Mouse (Mus musculus) MEL (cell line): ENCODE measurements around the gene Nudt16. TPM values are rescaled to one million over a fixed set of nuclear protein-coding genes. Genes with fewer than 3 reads are reported as not detected.

Experiments used
- DNase-seq: peaks from one replicate; pipeline ENCODE4 v3.0.0; 2011; ENCODE audit warnings: low read depth, low spot score
- H3K27ac ChIP-seq: 2 replicates; pipeline ENCODE4 v1.5.1; 2012; ENCODE audit warnings: low read depth, mild to moderate bottlenecking, control low read depth, low read length, moderate library complexity; ENCODE audit not compliant: control insufficient read depth
- H3K27me3 ChIP-seq, 2 experiments: fragments of 150-350 bp in 1 of 2; sonication (generic) in 1 of 2; 2 replicates each; pipeline ENCODE4 v1.6.1; 2012; ENCODE audit warnings: low read length in 2 of 2, mild to moderate bottlenecking in 2 of 2, improper control_type of control experiment in 1 of 2, moderate library complexity in 1 of 2; ENCODE audit not compliant: insufficient read depth in 2 of 2, control insufficient read depth in 1 of 2
- H3K36me3 ChIP-seq, 2 experiments: 2 replicates each; pipeline ENCODE4 v1.6.1; 2012 to 2014; ENCODE audit warnings: low read length in 2 of 2, improper control_type of control experiment in 1 of 2, inconsistent platforms in 1 of 2, mild to moderate bottlenecking in 1 of 2; ENCODE audit not compliant: insufficient read depth in 2 of 2, control insufficient read depth in 1 of 2
- H3K4me1 ChIP-seq, 2 experiments: fragments of 150-350 bp in 1 of 2; sonication (generic) in 1 of 2; 2 replicates each; pipeline ENCODE4 v1.6.1; 2012; ENCODE audit warnings: low read length in 2 of 2, improper control_type of control experiment in 1 of 2, mild to moderate bottlenecking in 1 of 2; ENCODE audit not compliant: insufficient read depth in 2 of 2, control insufficient read depth in 1 of 2
- H3K4me3 ChIP-seq, 2 experiments: fragments of 150-350 bp in 1 of 2; sonication (generic) in 1 of 2; 2 replicates each; pipeline ENCODE4 v1.5.1; 2012; ENCODE audit warnings: low read depth in 2 of 2, low read length in 2 of 2, mild to moderate bottlenecking in 2 of 2, moderate library complexity in 2 of 2, control low read depth in 1 of 2, improper control_type of control experiment in 1 of 2; ENCODE audit not compliant: control insufficient read depth in 1 of 2, insufficient read depth in 1 of 2
- H3K79me2 ChIP-seq: 2 replicates; pipeline ENCODE4 v1.6.1; 2012; ENCODE audit warnings: mild to moderate bottlenecking, low read length, moderate library complexity; ENCODE audit not compliant: control insufficient read depth, poor library complexity, insufficient read depth
- H3K9ac ChIP-seq: 2 replicates; pipeline ENCODE4 v1.6.1; 2012; ENCODE audit warnings: low read depth, mild to moderate bottlenecking, control low read depth, low read length, moderate library complexity; ENCODE audit not compliant: control insufficient read depth, poor library complexity, severe bottlenecking
- H3K9me3 ChIP-seq: fragments of 150-350 bp; sonication (generic); replicated peaks from 2 replicates; pipeline ENCODE4 v1.6.1; 2012; ENCODE audit warnings: mild to moderate bottlenecking, low read length, improper control_type of control experiment, moderate library complexity; ENCODE audit not compliant: insufficient read depth
- BHLHE40 ChIP-seq: IDR thresholded peaks from 2 replicates; pipeline ENCODE4 v1.6.1; 2012; ENCODE audit warnings: low read depth, mild to moderate bottlenecking, inconsistent platforms, low read length, improper control_type of control experiment, borderline replicate concordance
- CHD2 ChIP-seq: IDR thresholded peaks from 2 replicates; pipeline ENCODE4 v1.6.1; 2011; ENCODE audit warnings: low read length, improper control_type of control experiment
- CTCF ChIP-seq, 3 experiments: IDR thresholded peaks in 2 of 3; conservative IDR thresholded peaks in 1 of 3; 2 replicates each; pipeline ENCODE4 v1.5.1; 2011 to 2012; ENCODE audit warnings: low read length in 3 of 3, low read depth in 2 of 3, mild to moderate bottlenecking in 2 of 3, improper control_type of control experiment in 1 of 3, inconsistent platforms in 1 of 3, mixed read lengths in 1 of 3, moderate library complexity in 1 of 3; ENCODE audit not compliant: control insufficient read depth in 1 of 3, insufficient read depth in 1 of 3, poor library complexity in 1 of 3, severe bottlenecking in 1 of 3
- ELF1 ChIP-seq: IDR thresholded peaks from 2 replicates; pipeline ENCODE4 v1.6.1; 2014; ENCODE audit warnings: low read depth, mild to moderate bottlenecking, inconsistent platforms, low read length, improper control_type of control experiment, moderate library complexity
- GABPA ChIP-seq: IDR thresholded peaks from 2 replicates; pipeline ENCODE4 v1.6.1; 2012; ENCODE audit warnings: low read depth, mild to moderate bottlenecking, inconsistent platforms, low read length, improper control_type of control experiment, moderate library complexity
- HCFC1 ChIP-seq: IDR thresholded peaks from 2 replicates; pipeline ENCODE4 v1.6.1; 2012; ENCODE audit warnings: low read depth, mild to moderate bottlenecking, inconsistent platforms, low read length, improper control_type of control experiment, moderate library complexity
- KAT2A ChIP-seq: conservative IDR thresholded peaks from 2 replicates; pipeline ENCODE4 v1.6.1; 2012; ENCODE audit warnings: low read depth, low read length, improper control_type of control experiment, inconsistent platforms
- MAFK ChIP-seq: IDR thresholded peaks from 2 replicates; pipeline ENCODE4 v1.6.1; 2011; ENCODE audit warnings: low read depth, mild to moderate bottlenecking, low read length, improper control_type of control experiment, borderline replicate concordance
- MAX ChIP-seq: IDR thresholded peaks from 2 replicates; pipeline ENCODE4 v1.6.1; 2011; ENCODE audit warnings: low read length, improper control_type of control experiment
- MEF2A ChIP-seq: IDR thresholded peaks from 2 replicates; pipeline ENCODE4 v1.6.1; 2014; ENCODE audit warnings: low read depth, mild to moderate bottlenecking, inconsistent platforms, low read length, improper control_type of control experiment; ENCODE audit not compliant: poor library complexity, insufficient replicate concordance, severe bottlenecking; ENCODE audit errors: extremely low read depth
- MXI1 ChIP-seq: IDR thresholded peaks from 2 replicates; pipeline ENCODE4 v1.6.1; 2011; ENCODE audit warnings: mild to moderate bottlenecking, low read depth, low read length, improper control_type of control experiment
- MYC ChIP-seq: IDR thresholded peaks from 2 replicates; pipeline ENCODE4 v1.6.1; 2011; ENCODE audit warnings: low read depth, mild to moderate bottlenecking, low read length, improper control_type of control experiment, moderate library complexity
- NELFE ChIP-seq: IDR thresholded peaks from 2 replicates; pipeline ENCODE4 v1.6.1; 2011; ENCODE audit warnings: low read depth, low read length, improper control_type of control experiment
- NRF1 ChIP-seq: IDR thresholded peaks from 2 replicates; pipeline ENCODE4 v1.6.1; 2014; ENCODE audit warnings: low read depth, mild to moderate bottlenecking, inconsistent platforms, low read length, improper control_type of control experiment, moderate library complexity; ENCODE audit not compliant: poor library complexity, insufficient read depth, severe bottlenecking
- POLR2A ChIP-seq, 2 experiments: IDR thresholded peaks; 2 replicates each; pipeline ENCODE4 v1.6.1; 2011 to 2012; ENCODE audit warnings: low read length in 2 of 2, mild to moderate bottlenecking in 2 of 2, control low read depth in 1 of 2, improper control_type of control experiment in 1 of 2, low read depth in 1 of 2, moderate library complexity in 1 of 2; ENCODE audit not compliant: control insufficient read depth in 1 of 2, insufficient read depth in 1 of 2, poor library complexity in 1 of 2
- RAD21 ChIP-seq: IDR thresholded peaks from 2 replicates; pipeline ENCODE4 v1.6.1; 2011; ENCODE audit warnings: mild to moderate bottlenecking, low read depth, low read length, improper control_type of control experiment
- SIN3A ChIP-seq: IDR thresholded peaks from 2 replicates; pipeline ENCODE4 v1.6.1; 2012; ENCODE audit warnings: low read length, improper control_type of control experiment, inconsistent platforms
- SMC3 ChIP-seq: IDR thresholded peaks from 2 replicates; pipeline ENCODE4 v1.6.1; 2011; ENCODE audit warnings: low read depth, low read length, improper control_type of control experiment
- TAL1 ChIP-seq: IDR thresholded peaks from 2 replicates; pipeline ENCODE4 v1.6.1; 2012; ENCODE audit warnings: mild to moderate bottlenecking, inconsistent platforms, low read length, moderate library complexity, mixed read lengths
- TBP ChIP-seq: IDR thresholded peaks from 2 replicates; pipeline ENCODE4 v1.8.0; 2011; ENCODE audit warnings: low read depth, low read length, improper control_type of control experiment
- TCF12 ChIP-seq: IDR thresholded peaks from 2 replicates; pipeline ENCODE4 v1.6.1; 2014; ENCODE audit warnings: low read depth, mild to moderate bottlenecking, inconsistent platforms, low read length, improper control_type of control experiment, moderate library complexity
- UBTF ChIP-seq: IDR thresholded peaks from 2 replicates; pipeline ENCODE4 v1.6.1; 2012; ENCODE audit warnings: low read depth, mild to moderate bottlenecking, inconsistent platforms, low read length, improper control_type of control experiment, moderate library complexity, borderline replicate concordance; ENCODE audit not compliant: insufficient read depth
- USF2 ChIP-seq, 2 experiments: IDR thresholded peaks; 2 replicates each; pipeline ENCODE4 v1.6.1; 2011 to 2012; ENCODE audit warnings: improper control_type of control experiment in 2 of 2, low read length in 2 of 2, borderline replicate concordance in 1 of 2, inconsistent platforms in 1 of 2, low read depth in 1 of 2, mild to moderate bottlenecking in 1 of 2; ENCODE audit not compliant: insufficient read depth in 1 of 2
- ZC3H11A ChIP-seq: IDR thresholded peaks from 2 replicates; pipeline ENCODE4 v1.6.1; 2012; ENCODE audit warnings: low read depth, mild to moderate bottlenecking, inconsistent platforms, low read length, improper control_type of control experiment
- ZKSCAN1 ChIP-seq: IDR thresholded peaks from 2 replicates; pipeline ENCODE4 v1.6.1; 2012; ENCODE audit warnings: low read depth, mild to moderate bottlenecking, inconsistent platforms, low read length, improper control_type of control experiment, moderate library complexity
- polyA plus RNA-seq, 2 experiments: library from polyadenylated mRNA; stranded (reverse) in 1 of 2; unstranded in 1 of 2; fragments of >175 nt in 1 of 2; fragments of >200 nt in 1 of 2; gene quantifications; 2 replicates each; pipeline versions ENCODE4 v1.2.1 to v1.2.4; 2012; ENCODE audit warnings: low replicate concordance in 2 of 2, low read depth in 1 of 2; ENCODE audit not compliant: insufficient read length in 2 of 2, insufficient read depth in 1 of 2, missing spikeins in 1 of 2
- total RNA-seq: library from RNA; depleted of rRNA; stranded (reverse); fragments of 300-350 nt; gene quantifications from 2 replicates; pipeline ENCODE4 v1.2.3, GENCODE M21; 2012; rRNA removed

Gene Nudt16
- total RNA-seq (3.4 and 4.1 TPM in 2 replicates), polyA plus RNA-seq (1 to 10 TPM in 1 of 2 experiments, not detected in 1; 8.2 TPM)

GRCm38 (mm10) chr9:105131253-105132001, at the start of gene Nudt16:
TSS of gene Nudt16 (minus strand) at chr9:105131824.
- Histone ChIP-seq H3K36me3 (no peaks in the 10 kb centered on the region), H3K4me1 (peaks cover 0 to 11% of the 10 kb centered on the region in 2 experiments; a peak in 3 of 4 replicates), H3K27me3 (no peaks in the 10 kb centered on the region), H3K27ac (peak within 1 kb of the TSS; percentile 40; the same call in 1 of the 2 replicates), H3K4me3 (peak within 1 kb of the TSS; percentile 74 to 98)
- TF ChIP-seq KAT2A (no peak; the same call in 1 of the 2 replicates), BHLHE40 (no peak), RAD21 (no peak), TBP (0 out of 2 replicates have a peak, but pooled peaks have one; percentile 15), GABPA (no peak), ZKSCAN1 (no peak), SIN3A (0 out of 2 replicates have a peak, but pooled peaks have one; percentile 17), HCFC1 (peak; percentile 38; the same call in 1 of the 2 replicates), SMC3 (no peak), MXI1 (peak; percentile 28; the same call in 1 of the 2 replicates), TCF12 (peak; percentile 42; the same call in 1 of the 2 replicates), POLR2A (IDR thresholded peaks at IDR 0.05; ENCODE audit: control insufficient read depth in 1 of 2, insufficient read depth in 1 of 2, low read depth in 1 of 2, low read length in 2 of 2, poor library complexity in 1 of 2) (peak in 1 of 2 experiments; percentile 68; a peak in 2 of 4 replicates), MAFK (no peak), MYC (no peak), ELF1 (peak; percentile 95), TAL1 (no peak), UBTF (no peak), MAX (peak; percentile 41; the same call in 1 of the 2 replicates), CHD2 (no peak), MEF2A (no peak), NRF1 (no peak), ZC3H11A (no peak), CTCF (IDR thresholded peaks at IDR 0.05 in 2 of 3, conservative IDR thresholded peaks at IDR 0.05 in 1 of 3; ENCODE audit: control insufficient read depth in 1 of 3, insufficient read depth in 1 of 3, low read depth in 2 of 3, low read length in 3 of 3, poor library complexity in 1 of 3, severe bottlenecking in 1 of 3) (no peak), USF2 (IDR thresholded peaks at IDR 0.05; ENCODE audit: borderline replicate concordance in 1 of 2, insufficient read depth in 1 of 2, low read depth in 1 of 2, low read length in 2 of 2) (no peak), NELFE (peak; percentile 77)
- TF ChIP-seq, all 39 proteins: peak for 9
- Histone ChIP-seq H3K9ac (peak within 1 kb of the TSS; percentile 71), H3K79me2 (peaks cover 2% of the 10 kb centered on the region), H3K9me3 (no peaks in the 10 kb centered on the region)
- peak; percentile 94 for DNase-seq
